In the genomic region with DNA sequence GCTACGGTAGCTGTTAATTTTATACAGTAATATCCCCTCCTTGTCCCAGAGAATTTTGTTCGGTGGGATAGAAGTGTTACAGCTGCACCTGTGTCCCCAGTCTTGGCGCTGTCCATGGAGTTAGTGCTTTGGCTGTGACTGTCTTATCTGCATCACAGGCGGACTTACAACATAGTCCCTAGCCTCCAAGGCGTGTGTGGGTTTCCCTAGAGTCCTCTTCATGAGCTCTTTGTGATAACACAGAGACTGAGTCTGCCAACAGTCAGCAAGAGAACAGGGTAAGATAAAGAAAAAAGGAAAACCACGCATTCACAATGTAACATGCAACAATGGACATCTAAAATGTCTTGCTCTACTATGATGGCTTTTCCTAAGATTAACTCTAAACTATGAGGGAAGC, we compare ENCODE assay signal across 21 mouse cellular contexts.
DNase-seq lines count a peak whose midpoint lies in the region; ATAC-seq and TF ChIP-seq lines count a peak whose summit lies in the region.
"Had no signal": no experiment of that assay in that cellular context is flagged by ENCODE, and none has a peak within 500 bp of the region (broad histone marks: within the 10 kb centered on the region; RNA-seq: fewer than 3 reads in every experiment).

No protein-coding gene starts in this region.

- 30% methylated on average over 6 of the region's 6 CpGs for WGBS in liver, embryonic 13.5 days (ENCODE audit: insufficient replicate concordance)

- H3K9me3 ChIP-seq in MEL (replicated peaks; ENCODE audit: insufficient read depth, low read length), result no peaks in the 10 kb centered on the region
- no peaks in the 10 kb centered on the region for H3K9me3 ChIP-seq in liver, embryonic 13.5 days (replicated peaks)
- H3K9me3 ChIP-seq: forebrain, embryonic 10.5 days; forebrain, embryonic 13.5 days; hindbrain, embryonic 12.5 days; hindbrain, embryonic 15.5 days had no signal

- H3K79me2 ChIP-seq in MEL (ENCODE audit: control insufficient read depth, insufficient read depth, low read length, poor library complexity), result no peaks in the 10 kb centered on the region

- TF ChIP-seq POLR2A in MEL (IDR thresholded peaks at IDR 0.05; ENCODE audit: control insufficient read depth in 1 of 2, insufficient read depth in 1 of 2, low read depth in 1 of 2, low read length in 2 of 2, poor library complexity in 1 of 2), result no peak

- H3K4me1 ChIP-seq in MEL (ENCODE audit: control insufficient read depth in 1 of 2, insufficient read depth in 2 of 2, low read length in 2 of 2), result peaks cover 0 to 8% of the 10 kb centered on the region in 2 experiments; a peak in 2 of 4 replicates
- peaks cover 12% of the 10 kb centered on the region for H3K4me1 ChIP-seq in liver, embryonic 13.5 days (replicated peaks)
- H3K4me1 ChIP-seq: forebrain, embryonic 10.5 days; forebrain, embryonic 13.5 days; hindbrain, embryonic 12.5 days; hindbrain, embryonic 15.5 days had no signal

- TF ChIP-seq CTCF in MEL (IDR thresholded peaks at IDR 0.05 in 2 of 3, conservative IDR thresholded peaks at IDR 0.05 in 1 of 3; ENCODE audit: control insufficient read depth in 1 of 3, insufficient read depth in 1 of 3, low read depth in 2 of 3, low read length in 3 of 3, poor library complexity in 1 of 3, severe bottlenecking in 1 of 3), result no peak

- peak; percentile 66 for ATAC-seq in common myeloid progenitor, adult 5-6 weeks (replicated peaks; ENCODE audit: low read depth, poor library complexity, severe bottlenecking)
- ATAC-seq in liver, embryonic 13.5 days (ENCODE audit: low read depth), result peak; percentile 60; the same call in 1 of the 2 replicates
- peak; percentile 91 for ATAC-seq in megakaryocyte-erythroid progenitor cell, adult 5-6 weeks (replicated peaks; ENCODE audit: low FRiP score, low TSS enrichment, poor library complexity, severe bottlenecking)
- ATAC-seq: forebrain, embryonic 13.5 days; forebrain, embryonic 16.5 days had no signal

- H3K27ac ChIP-seq in MEL (ENCODE audit: control insufficient read depth, low read depth, low read length), result no peak overlapping the region
- H3K27ac ChIP-seq in liver, embryonic 13.5 days, result no peak overlapping the region
- H3K27ac ChIP-seq: forebrain, embryonic 10.5 days; forebrain, embryonic 13.5 days; gastrocnemius, adult 2 months; hindbrain, embryonic 12.5 days; hindbrain, embryonic 15.5 days had no signal

- peaks cover 0 to 5% of the 10 kb centered on the region in 2 experiments; a peak in 2 of 4 replicates for H3K36me3 ChIP-seq in MEL (ENCODE audit: control insufficient read depth in 1 of 2, insufficient read depth in 2 of 2, low read length in 2 of 2)
- peaks cover 18% of the 10 kb centered on the region for H3K36me3 ChIP-seq in liver, embryonic 13.5 days

- no peak overlapping the region for H3K4me2 ChIP-seq in liver, embryonic 13.5 days
- H3K4me2 ChIP-seq: forebrain, embryonic 13.5 days; heart, embryonic 11.5 days; hindbrain, embryonic 12.5 days; hindbrain, embryonic 15.5 days had no signal

- H3K27me3 ChIP-seq in MEL (ENCODE audit: control insufficient read depth in 1 of 2, insufficient read depth in 2 of 2, low read length in 2 of 2), result no peaks in the 10 kb centered on the region
- no peaks in the 10 kb centered on the region for H3K27me3 ChIP-seq in liver, embryonic 13.5 days
- H3K27me3 ChIP-seq: forebrain, embryonic 13.5 days; hindbrain, embryonic 12.5 days; hindbrain, embryonic 15.5 days had no signal

- TF ChIP-seq EP300 in MEL (IDR thresholded peaks at IDR 0.05; ENCODE audit: low read depth in 1 of 2, low read length in 2 of 2), result peak; percentile 20 to 49; a peak in 3 of 4 replicates

- H3K4me3 ChIP-seq in MEL (ENCODE audit: control insufficient read depth in 1 of 2, insufficient read depth in 1 of 2, low read depth in 2 of 2, low read length in 2 of 2), result no peak overlapping the region
- H3K4me3 ChIP-seq in liver, embryonic 13.5 days (replicated peaks), result no peak overlapping the region
- H3K4me3 ChIP-seq: forebrain, embryonic 10.5 days; forebrain, embryonic 13.5 days; gastrocnemius, adult 2 months; hindbrain, embryonic 12.5 days; hindbrain, embryonic 15.5 days had no signal

- no peak overlapping the region for H3K9ac ChIP-seq in MEL (ENCODE audit: control insufficient read depth, low read depth, low read length, poor library complexity, severe bottlenecking)
- H3K9ac ChIP-seq in liver, embryonic 13.5 days, result no peak overlapping the region
- H3K9ac ChIP-seq: forebrain, embryonic 13.5 days; hindbrain, embryonic 12.5 days; hindbrain, embryonic 15.5 days had no signal

- DNase-seq in MEL (ENCODE audit: low read depth, low spot score), result peak; percentile 72
- no peak for DNase-seq in liver, embryonic 13.5 days
- DNase-seq in frontal cortex, postnatal 10 days (ENCODE audit: low spot score in 2 of 2), result no peak
- DNase-seq in layer of hippocampus, postnatal 25 days (ENCODE audit: extremely low spot score in 1 of 2, low spot score in 1 of 2), result no peak
- no peak for DNase-seq in kidney, postnatal 4 days
- DNase-seq: adrenal gland, adult 2 months; adrenal gland, postnatal 14 days; cerebellum, adult 11-12 months; cerebellum, adult 8-10 months; cerebellum, postnatal 10 days; cerebellum, postnatal 36 days; gastrocnemius, adult 2 months; gastrocnemius, postnatal 14 days had no signal

- no peak for TF ChIP-seq RAD21 in MEL (IDR thresholded peaks at IDR 0.05; ENCODE audit: low read depth, low read length)

TF ChIP-seq in MEL, 35 proteins besides CTCF, POLR2A, EP300 and RAD21:
- TF ChIP-seq NRF1 (IDR thresholded peaks at IDR 0.05; ENCODE audit: insufficient read depth, low read depth, low read length, poor library complexity, severe bottlenecking) (no peak), RCOR1 (IDR thresholded peaks at IDR 0.05; ENCODE audit: low read depth, low read length) (no peak), TBP (IDR thresholded peaks at IDR 0.05; ENCODE audit: low read depth, low read length) (0 out of 2 replicates have a peak, but pooled peaks have one; percentile 19), MYB (IDR thresholded peaks at IDR 0.05; ENCODE audit: low read depth, low read length) (no peak), KAT2A (conservative IDR thresholded peaks at IDR 0.05; ENCODE audit: low read depth, low read length) (no peak), ZNF384 (IDR thresholded peaks at IDR 0.05; ENCODE audit: low read depth, low read length) (no peak), CHD1 (IDR thresholded peaks at IDR 0.05; ENCODE audit: low read depth, low read length) (no peak), MYC (IDR thresholded peaks at IDR 0.05; ENCODE audit: low read depth, low read length) (no peak), GATA1 (IDR thresholded peaks at IDR 0.05; ENCODE audit: low read depth, low read length) (peak; percentile 46; the same call in 1 of the 2 replicates), GABPA (IDR thresholded peaks at IDR 0.05; ENCODE audit: low read depth, low read length) (no peak), MXI1 (IDR thresholded peaks at IDR 0.05; ENCODE audit: low read depth, low read length) (no peak), TCF12 (IDR thresholded peaks at IDR 0.05; ENCODE audit: low read depth, low read length) (no peak), MAZ (IDR thresholded peaks at IDR 0.05; ENCODE audit: low read depth, low read length) (no peak), TAL1 (IDR thresholded peaks at IDR 0.05; ENCODE audit: low read length) (peak; percentile 33; the same call in 1 of the 2 replicates)
TF ChIP-seq in MEL: peak in this region for 3.
